Mouse (Mus musculus): Measurements from ENCODE around the gene Gosr2.

Gene Gosr2

DNA sequence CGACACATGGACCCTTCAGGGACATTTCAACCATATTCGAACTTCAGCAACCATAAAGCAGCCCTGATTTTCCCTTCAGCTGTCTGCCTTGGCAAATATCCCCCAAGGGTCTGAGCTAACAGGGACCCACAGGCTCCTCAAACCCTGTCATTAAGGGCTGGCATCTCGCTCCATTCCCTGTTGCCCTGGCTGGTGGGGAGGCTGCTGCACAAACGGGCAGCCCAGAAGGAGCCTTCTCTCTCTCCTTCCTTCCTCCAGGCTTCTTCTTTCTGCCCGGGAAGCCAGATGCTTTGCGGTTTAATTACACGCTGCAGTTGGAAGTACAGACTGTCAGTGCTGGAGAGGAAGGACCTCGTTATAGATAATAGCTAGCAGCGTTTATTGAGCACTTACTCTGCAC is 54.5 kb downstream of the Gosr2 start:
- no peak for TF ChIP-seq GATA4 (IDR thresholded peaks at IDR 0.05; ENCODE audit: insufficient replicate concordance, low read length)

DNA sequence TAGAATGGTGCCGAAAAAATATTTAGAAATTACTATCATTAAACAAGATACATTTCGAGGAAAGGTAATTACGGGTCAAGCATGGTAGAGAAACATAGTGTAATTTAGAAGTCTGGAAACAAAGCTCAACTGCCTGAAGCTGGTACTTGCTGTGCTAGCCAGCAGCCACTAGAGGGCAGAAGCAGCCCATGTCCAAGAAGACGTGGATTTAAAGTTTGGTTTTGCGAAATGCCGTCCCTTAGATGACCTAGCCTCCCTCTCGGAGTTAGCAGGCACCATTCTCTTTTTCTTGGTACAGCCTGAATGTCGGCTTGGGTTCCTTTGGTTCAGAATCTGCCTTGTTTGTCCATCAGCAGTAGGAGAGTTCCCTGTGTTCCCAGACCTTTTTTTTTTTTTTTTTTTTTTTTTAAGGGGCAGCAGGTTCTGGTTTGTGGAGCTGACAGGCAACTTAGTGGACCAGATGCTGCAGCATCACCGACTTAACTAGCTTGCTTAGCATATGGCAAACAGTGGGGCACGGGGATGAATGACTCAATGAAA is 58.2 kb downstream of the Gosr2 start:
- no peak for TF ChIP-seq GATA4 (IDR thresholded peaks at IDR 0.05; ENCODE audit: insufficient replicate concordance, low read length)

DNA sequence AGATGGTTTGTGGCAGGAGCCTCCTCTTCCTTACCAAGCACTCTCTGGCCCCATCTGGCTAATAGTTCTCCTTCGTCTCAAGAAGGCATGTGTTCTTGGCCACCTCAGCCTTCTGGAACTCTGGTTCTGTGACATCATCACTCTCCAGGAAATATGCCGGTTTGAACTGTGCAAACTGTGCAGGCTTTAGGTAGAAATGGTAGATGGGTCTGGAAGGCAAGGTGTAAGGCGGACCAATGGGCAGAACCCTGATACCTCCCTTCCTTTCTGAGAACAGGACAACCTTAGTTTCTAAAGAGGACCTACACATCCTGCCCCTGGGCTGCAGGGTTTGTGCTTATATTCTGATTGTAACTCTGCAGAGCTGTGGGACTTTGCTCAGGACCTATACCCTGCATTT is 58.9 kb downstream of the Gosr2 start, which contains the start of gene Lyzl6:
Lyzl6 (minus strand) TSS at position 101 of the 400 bp plus-strand sequence.
- TF ChIP-seq GATA4 (IDR thresholded peaks at IDR 0.05; ENCODE audit: insufficient replicate concordance, low read length): no peak

DNA sequence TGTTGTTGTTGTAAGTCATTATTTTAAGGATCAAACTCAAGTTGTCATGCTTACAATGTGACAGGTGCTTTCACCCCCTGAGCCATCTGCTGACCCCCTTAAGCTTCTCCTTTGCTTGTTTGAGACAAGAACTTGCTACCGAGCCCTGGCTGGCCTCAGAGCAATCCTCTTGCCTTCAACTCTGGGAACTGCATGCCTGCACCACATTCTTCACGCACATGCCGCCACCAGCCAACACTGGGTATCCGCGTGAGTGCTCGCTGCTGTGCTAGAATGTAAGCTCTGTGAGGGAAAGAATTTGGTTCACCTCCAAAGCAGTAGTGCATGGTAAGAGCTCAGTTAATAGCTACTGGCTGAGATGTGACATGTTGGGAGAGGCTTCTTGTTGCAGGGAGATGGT is 61.4 kb downstream of the Gosr2 start:
- no peak for TF ChIP-seq GATA4 (IDR thresholded peaks at IDR 0.05; ENCODE audit: insufficient replicate concordance, low read length)

DNA sequence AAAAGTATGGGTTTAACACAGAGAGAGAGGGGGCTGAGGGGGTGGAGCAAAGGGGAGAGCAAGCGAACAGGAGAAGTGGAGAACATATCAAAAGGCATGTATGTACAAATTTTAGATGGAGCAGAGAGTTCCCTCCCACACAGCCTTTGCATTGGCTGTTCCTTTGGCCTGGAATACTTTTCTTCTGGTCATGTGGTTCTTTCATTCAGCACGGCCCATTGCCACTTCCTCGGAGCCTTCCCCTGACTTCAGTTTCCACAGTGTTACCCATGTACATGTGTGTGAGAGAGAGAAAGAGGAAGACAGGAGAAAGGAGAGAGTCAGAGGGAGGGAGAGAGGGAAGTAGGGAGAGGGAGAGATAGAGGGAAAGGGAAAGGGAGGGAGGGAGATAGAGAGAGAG is 62.2 kb downstream of the Gosr2 start:
- TF ChIP-seq GATA4 (IDR thresholded peaks at IDR 0.05; ENCODE audit: insufficient replicate concordance, low read length): no peak

DNA sequence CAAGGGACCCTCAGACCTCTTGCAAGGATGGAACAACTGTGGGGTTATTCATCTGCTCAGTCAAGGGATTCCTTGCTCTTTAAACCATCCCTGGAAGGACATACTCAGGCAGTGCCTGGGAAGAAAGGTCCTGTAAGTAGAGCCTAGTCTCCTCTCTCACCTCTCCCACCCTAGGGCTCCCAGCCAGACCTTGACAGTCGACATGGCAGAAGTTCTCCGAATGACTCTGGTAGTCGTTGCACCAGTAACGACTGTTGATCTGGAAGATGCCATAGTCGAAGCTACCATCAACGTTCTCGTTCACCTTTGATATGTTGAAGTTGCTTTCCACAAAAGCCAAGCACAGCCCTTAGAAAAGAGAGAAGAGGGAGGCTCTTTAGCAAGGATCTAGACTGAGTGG is 62.9 kb downstream of the Gosr2 start:
- TF ChIP-seq GATA4 (IDR thresholded peaks at IDR 0.05; ENCODE audit: insufficient replicate concordance, low read length): no peak

DNA sequence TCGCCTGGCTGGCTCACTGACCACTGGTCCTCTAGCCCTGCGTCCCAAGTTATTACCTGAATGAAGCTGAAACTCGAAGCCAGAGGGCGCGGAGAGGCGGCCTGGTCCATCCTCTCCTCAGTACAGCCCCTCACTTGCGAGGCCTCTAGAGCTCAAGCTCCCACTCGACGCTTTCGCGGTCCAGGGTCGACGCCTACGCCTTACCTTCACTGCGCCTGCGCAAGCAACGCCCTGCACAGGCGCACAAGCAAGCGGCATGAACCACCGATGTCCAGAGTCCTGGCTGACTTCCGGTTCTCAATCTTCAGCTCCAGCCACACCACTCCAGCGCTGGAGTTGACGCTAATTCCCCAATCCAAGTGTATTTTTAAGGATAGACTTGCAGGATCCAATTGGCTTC is 70.2 kb downstream of the Gosr2 start:
- TF ChIP-seq GATA4 (IDR thresholded peaks at IDR 0.05; ENCODE audit: insufficient replicate concordance, low read length): no peak
